Mouse (Mus musculus) spleen, postnatal 0 days (tissue): ENCODE data around the gene Nfkb1. TPM values are rescaled to one million over a fixed set of nuclear protein-coding genes. Genes with fewer than 3 reads are reported as not detected.

Experiments used
- polyA plus RNA-seq: library from polyadenylated mRNA; unstranded; fragments of >200 nt; fragmentation: Nextera tagmentation; extraction: Ambion mirVana; gene quantifications from 2 replicates; pipeline ENCODE4 v1.2.1, GENCODE M21; 2015

Gene Nfkb1
- 33.6 and 41.2 TPM in 2 replicates for polyA plus RNA-seq

GRCm38 (mm10) chr3:135691191-135692131 lies at the start of gene Nfkb1:
Gene Nfkb1, minus strand, starts transcription at chr3:135691547.

Other genes with a start within 250 kb of the Nfkb1 start
- gene Manba, start 205.9 kb downstream of the Nfkb1 start, polyA plus RNA-seq, result 7.1 and 10.2 TPM in 2 replicates
- 18.1 and 23.6 TPM in 2 replicates for gene Slc39a8, start 133.7 kb upstream of the Nfkb1 start, polyA plus RNA-seq